Mouse (Mus musculus) lung, postnatal 0 days (tissue): ENCODE data around the gene Vta1.

Source experiments
- CTCF ChIP-seq: IDR thresholded peaks from 2 replicates; pipeline ENCODE4 v1.5.1; 2016; ENCODE audit warnings: antibody characterized with exemption, mild to moderate bottlenecking
- EP300 ChIP-seq: IDR thresholded peaks from 2 replicates; pipeline ENCODE4 v1.6.1; 2016; ENCODE audit warnings: antibody characterized with exemption, mild to moderate bottlenecking, control low read depth

DNA sequence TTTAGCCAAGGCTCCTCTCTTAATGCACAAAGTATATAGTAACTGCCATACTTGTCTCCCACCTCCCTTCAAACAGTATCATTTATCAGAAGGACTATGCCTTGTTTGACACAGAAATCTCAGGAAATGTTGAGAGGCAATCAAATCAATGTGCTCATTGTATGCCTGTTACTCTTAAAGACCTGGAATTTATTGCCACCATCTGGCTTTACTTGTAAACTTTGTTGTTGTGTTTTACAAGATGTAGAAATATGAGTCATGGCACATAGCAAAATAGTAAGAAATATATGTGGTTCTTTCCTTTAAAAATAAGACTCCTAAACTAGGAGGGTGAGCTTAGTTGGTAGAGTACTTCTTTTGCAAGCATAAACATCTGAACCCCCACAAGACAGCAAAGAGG, 89.9 kb downstream of the Vta1 start:
- no peak for TF ChIP-seq CTCF
- no peak for TF ChIP-seq EP300
